Mouse (Mus musculus) naive thymus-derived CD4-positive, alpha-beta T cell, adult 5 months (primary cell): ENCODE data around the gene Hnrnpul2. TPM values are rescaled to one million over a fixed set of nuclear protein-coding genes. Genes with fewer than 3 reads are reported as not detected.

Experiments
- polyA plus RNA-seq: library from polyadenylated mRNA; unstranded; fragments of 100-300 nt; shearing (Covaris generic); gene quantifications from one replicate; pipeline ENCODE4 v1.2.1, GENCODE M21; 2017

The Hnrnpul2 gene
- 13.8 TPM for polyA plus RNA-seq

DNA sequence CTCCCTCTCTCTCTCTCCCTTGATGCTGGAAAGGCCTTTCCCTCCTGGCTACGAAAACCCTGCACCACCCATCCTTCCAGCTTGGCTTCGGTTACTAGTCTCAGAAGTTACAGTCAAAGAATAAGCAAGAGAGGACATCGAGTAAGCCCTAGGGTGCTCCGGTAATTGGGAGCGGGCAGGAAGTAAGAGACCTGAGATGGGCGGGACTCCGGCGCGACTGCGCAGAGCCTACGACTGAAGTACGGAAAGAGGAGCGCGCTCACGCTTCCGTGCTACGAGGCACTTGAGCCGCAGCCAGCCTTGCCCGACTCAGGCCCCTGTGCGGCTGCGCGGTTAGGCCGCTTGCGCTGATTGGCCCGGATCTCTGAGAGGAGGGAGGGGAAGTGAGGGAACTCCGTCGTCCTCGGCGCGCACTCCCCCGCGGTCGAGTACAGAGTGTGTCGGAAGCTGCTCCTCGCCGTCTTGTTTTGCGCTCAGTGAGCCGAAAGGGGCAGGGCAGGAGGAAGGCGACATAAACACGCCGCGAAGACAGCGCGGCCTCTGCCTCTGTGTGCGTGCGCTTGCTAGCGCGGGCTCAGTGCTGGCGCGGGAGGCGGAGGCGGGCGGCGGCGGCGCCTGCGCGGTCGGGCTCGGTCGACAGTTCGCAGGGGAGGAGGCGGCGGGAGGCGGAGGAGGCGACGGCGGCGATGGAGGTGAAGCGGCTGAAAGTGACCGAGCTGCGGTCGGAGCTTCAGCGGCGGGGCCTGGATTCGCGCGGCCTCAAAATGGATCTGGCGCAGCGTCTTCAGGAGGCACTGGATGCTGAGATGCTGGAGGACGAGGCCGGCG, at the start of gene Hnrnpul2:
Gene Hnrnpul2 (plus strand): TSS at position 415 of the 828 bp plus-strand sequence.

DNA sequence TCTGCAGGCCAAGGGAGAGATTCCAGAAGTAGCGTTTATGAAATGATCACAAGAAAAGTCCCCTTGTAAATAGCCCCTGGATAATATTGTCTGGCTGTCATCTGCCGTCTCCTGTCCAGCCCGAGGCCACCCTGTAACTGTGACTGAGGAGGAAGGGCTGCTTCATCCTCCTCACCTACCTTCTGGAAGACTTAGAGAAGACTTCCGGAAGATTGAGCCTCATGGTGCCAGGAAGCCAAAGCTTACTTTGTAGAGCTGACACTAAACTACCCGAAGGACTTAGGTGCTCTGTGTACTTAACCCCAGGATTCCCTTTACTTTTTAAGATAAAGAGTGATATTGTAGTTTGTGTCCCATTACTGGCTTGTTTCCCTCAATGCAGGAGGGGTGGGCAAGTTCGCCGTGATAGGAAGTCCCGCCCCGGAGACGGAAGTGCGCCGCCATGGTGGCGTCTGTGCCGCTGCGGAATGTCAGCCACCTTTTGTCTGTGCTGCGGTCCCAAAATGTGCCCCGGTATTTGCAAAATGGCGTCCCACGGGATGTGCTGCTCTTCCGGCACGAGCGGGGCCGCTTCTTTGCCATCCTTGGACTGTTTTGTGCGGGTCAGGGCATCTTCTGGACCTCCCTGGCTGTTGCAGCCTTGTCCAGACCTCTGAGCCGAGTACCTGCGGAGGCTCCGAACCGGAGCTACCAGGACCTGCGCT, 49.1 kb upstream of the Hnrnpul2 start, which contains the start of gene Tmem223:
Gene Tmem223 (plus strand): TSS at position 430 of the 704 bp plus-strand sequence.

DNA sequence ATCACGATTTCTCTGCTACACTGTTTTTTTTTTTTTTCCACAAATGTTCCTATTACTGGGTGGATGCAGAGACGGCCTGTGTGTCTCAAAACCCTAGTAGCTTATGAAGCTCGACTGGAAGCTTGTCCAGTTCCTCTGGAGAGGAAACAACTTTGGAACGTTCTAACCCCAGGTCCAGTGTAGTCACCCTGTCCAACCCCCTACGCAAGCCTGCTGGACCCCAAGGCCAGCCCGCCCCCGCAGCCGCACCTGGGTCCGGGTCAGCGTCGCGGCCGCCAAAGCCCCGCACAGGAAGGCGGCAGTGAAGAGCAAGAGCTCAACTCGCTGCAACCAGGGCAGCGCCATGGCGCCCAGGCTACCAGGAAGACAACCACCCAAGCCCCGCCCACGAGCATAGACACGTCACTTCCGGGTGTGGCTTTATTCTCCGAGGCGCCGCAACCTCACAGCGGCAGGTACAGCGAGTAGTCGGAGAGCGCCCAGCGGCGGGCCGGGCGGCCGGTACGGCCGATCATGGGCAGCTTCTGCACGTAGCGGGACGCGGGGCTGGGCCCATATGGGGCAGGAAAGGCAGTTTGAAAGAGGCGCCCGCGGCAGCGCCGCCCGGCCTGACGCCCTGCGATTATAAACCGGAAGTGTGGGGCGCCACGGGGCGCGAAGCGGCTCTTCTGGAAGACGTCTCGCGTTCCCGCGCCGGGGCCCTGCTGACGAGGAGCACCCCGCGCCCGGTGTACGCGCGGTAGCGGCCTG, 45.5 kb upstream of the Hnrnpul2 start, which contains the start of gene Tmem179b:
Gene Tmem179b (minus strand): TSS at position 382 of the 750 bp plus-strand sequence.

DNA sequence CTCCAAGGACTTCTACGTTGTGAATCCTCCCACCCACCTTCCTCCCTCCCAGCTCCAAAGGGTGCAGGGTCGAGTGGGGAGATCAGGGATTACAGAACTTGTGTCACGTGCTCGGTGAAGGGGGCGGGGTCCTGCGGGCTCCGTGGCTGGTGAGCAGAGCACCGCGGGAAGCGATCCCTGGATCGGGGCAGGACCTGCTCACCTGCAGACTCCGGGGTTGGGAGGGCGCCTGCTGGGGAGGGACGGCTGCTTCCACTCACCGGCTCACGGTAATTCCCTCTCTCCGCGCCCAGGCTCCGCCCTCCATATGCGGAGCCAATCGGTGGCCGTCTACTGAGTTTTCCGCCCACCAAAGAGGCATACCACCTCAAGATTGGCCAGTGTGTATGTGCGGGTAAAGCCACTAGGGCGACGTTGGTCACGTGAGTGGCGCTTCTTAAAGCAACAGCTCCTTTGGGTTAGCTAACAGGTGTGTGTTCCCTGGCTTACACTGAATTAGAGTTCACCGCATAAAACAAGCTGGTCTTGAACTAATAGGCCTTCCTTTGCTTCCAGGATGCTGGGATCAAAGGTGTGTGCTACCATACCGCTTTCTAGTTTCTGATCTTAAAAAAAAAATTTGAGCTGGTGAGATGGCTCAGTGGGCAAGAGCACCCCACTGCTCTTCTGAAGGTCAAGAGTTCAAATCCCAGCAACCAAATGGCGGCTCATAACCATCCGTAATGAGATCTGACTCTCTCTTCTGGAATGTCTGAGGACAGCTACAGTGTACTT, 33.6 kb upstream of the Hnrnpul2 start, which contains the start of gene Taf6l:
Gene Taf6l (minus strand): TSS at position 410 of the 774 bp plus-strand sequence.

DNA sequence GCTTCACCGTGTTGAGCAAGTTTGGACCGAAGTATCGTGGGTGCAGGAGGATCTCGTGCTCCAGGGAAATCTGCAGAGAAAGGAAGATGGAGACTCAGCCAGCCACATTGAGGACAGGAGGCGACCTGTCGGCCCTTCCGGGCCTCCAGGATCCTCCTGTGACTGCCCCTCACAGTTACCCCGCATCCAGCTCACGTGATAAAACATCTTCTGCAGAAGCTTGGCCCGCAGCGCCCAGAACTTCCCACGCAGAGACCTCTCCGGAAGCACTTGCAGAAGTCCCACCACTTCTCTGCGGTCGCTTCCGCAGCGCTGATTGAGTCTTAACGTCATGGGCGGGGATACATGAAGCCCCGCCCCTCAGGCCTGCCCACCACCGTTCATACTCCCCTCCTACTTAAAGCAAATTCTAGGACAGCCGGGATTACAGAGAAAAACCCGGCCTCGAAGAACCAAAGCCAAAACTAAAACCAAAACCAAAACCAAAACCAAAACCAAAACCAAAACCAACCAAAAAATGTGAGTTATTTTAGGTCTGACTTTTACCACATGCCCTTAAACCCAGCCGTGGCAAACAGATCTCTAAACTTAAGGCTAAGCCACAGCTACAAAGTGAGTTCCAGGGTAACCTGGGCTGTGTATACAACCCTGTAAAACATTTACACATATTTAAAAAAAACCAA, 21.4 kb upstream of the Hnrnpul2 start, which contains the start of gene Polr2g:
Gene Polr2g (minus strand): TSS at position 314 of the 683 bp plus-strand sequence.

DNA sequence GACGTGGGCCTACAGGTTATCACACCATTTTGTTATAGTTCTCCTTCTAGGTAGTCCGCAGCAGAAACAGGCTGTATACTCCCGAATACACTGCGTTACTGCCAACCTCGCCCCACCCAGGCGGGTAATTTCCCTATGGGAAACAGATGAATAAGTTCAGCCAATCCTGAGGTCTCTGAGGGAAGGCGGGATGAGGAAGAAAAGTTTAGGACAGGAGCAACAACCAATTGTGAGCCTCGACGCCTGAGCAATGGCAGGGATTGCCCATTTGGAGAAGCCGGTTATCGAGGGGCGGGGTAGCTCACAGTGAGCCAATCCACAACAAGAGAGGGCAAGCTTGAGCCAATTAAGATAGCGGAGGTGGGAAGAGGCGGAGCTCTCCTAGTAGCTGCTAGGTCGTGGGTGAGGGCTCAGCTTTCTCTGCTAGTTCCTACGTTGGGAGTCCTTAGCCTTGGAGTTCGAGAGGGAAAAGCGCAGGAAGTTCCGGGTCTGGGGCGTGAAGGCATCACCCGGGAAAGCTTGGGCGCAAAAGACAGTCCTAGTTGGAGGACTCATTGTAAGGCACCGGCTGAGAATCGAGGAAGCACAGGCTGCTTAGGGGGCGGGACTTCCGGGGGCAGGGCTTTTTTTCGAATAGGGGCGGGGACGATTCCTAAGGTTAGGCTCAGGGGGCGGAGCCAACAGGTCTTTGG, 17.5 kb upstream of the Hnrnpul2 start, which contains the start of gene Zbtb3:
Gene Zbtb3 (plus strand): TSS at position 426 of the 692 bp plus-strand sequence.

DNA sequence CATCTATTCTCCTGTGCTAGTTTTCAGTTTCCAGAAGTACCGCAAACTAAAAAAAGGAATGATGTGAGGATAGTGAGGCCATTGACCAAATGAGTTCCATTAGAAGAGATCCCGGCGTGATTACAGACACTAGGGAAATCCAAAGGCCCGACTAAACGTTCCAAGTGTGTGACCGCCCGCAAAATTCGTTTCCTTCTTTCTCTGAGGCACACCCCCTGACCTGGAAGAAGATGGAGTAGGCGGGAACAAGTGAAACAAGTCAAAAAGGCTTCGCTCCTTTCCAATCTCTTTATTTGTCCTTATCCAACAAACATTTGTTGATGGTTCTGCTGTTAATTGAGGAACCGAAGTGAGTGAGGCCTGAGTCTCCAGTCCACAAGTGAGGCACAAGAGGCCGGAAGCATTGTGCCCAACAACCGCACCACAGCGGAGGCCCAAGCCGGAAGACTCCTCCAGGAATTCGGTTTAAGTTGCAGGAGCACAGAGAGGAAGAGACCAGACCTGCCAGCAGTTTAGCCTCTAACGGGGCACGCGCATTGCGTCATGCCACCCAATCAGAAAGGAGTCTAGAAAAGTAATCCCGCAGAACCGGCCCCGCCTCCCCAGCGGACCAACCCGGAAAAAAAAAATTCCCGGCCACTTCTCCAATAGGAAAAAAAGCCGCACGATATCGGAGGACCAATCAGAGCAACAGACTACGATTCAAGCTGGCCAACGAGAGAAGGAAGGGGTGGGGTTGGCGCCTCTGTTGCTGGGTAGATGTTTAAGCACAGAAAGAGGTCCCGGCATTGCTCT, 812 bp upstream of the Hnrnpul2 start, which contains the start of gene Ttc9c:
Gene Ttc9c (minus strand): TSS at position 533 of the 795 bp plus-strand sequence.

DNA sequence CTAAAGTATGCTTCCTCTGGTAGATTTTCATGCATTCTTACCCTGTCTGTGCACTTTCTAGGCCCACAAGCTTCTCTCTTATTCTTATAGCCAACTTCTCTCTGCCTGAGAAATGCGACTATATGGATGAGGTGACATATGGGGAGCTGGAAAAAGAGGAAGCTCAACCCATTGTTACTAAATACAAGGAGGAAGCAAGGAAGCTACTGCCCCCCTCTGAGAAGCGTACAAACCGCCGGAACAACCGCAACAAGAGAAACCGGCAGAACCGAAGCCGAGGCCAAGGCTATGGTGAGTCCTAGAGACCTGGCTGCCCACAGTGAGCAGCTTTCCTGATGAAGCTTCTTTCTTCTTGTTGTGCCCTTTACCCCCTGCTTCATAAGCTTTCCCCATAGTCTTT, 9.8 kb downstream of the Hnrnpul2 start, which contains the start of gene AC129217.1:
Gene AC129217.1 (plus strand): TSS at position 114 of the 400 bp plus-strand sequence.

DNA sequence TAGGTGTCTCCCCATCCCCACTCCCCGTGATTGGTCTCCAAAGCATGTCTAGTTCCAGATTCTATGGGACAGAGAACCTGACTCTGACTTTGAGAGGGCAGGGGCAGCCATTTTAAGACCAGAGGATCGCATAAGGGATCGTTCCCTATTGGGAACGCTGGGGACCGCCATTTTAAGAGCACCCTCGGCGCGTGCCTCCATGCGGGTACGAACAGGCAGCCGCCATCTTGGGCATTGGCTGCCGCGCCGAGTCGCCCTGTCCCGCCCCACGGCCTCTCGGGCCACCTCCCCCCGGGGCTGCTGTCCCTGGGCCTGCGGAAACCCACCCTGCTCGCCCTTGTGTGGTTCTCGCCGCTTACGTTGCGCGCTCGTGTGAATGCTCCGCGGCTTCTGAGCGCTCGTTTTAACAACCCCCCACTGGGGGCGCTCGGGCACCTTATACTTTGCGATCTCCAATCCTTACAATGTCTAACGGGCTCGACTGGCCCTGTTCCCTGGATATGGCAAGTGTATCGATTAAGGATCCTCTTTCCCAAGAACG, 17.5 kb downstream of the Hnrnpul2 start, which contains the start of gene Bscl2:
Gene Bscl2 (plus strand): TSS at position 217 of the 541 bp plus-strand sequence.

DNA sequence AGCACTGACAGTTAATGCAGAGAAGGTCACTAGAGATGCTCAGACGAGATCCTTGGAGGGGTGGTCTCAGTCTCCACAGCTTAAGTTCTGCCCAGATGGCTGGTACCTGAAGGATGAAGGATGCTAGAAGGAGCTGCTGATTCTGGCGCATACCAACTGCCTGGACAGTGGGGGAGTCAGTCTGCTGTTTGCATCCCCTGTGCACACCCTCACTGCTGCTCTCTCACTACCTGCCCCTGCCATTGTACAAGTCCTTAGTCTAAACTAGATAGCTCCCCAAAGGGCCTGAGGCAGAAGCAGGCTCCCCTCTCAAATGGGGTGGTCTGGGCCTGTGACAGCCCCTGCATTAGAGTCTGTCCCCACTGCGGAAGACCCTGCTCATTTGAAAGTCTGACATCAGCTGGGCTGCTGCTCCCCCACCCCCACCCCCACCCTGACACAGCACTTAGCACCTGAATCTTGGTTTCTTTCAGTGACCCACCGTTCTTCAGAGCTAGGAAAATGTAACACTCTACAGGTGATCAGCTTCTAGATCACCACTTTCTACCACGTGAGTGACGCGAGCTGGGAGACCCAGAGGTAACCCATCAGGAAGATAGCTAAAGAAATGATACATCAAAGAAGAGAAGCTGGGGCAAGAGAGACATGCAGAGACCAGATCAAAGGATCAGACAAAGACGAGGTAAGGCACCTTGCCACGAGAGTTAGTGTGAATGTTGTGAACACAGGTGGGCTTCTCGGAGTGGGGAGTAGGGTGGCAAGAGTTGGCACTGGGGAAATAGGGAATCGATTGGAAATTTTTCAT, 19.5 kb downstream of the Hnrnpul2 start, which contains the start of gene Gng3:
Gene Gng3 (minus strand): TSS at position 92 of the 805 bp plus-strand sequence.

DNA sequence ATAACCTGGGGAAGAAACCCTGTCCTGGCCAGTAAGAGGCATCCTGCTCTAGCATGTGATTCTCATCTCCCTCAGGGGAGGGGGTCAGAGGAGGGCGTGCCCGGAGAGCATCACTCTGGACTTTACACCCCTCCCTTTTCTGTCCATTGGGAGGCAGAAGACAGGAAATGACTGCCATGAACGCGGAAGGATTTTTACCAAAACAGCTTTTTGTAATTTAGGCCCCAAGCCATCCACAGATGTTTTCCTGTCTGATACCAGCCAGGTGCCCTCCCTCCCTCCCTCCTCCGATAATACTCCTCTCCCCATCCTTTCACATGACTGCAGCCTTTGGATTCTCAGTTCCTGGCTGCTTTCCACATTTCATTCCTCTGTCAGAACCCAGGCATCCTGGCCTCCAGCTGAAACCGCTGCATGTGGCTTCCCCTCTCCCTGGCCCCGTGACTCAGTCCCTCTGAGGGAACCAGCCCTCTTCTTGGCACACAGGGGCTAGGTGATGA, 30.6 kb downstream of the Hnrnpul2 start, which contains the start of gene Lrrn4cl:
Gene Lrrn4cl (plus strand): TSS at position 367 of the 500 bp plus-strand sequence.

DNA sequence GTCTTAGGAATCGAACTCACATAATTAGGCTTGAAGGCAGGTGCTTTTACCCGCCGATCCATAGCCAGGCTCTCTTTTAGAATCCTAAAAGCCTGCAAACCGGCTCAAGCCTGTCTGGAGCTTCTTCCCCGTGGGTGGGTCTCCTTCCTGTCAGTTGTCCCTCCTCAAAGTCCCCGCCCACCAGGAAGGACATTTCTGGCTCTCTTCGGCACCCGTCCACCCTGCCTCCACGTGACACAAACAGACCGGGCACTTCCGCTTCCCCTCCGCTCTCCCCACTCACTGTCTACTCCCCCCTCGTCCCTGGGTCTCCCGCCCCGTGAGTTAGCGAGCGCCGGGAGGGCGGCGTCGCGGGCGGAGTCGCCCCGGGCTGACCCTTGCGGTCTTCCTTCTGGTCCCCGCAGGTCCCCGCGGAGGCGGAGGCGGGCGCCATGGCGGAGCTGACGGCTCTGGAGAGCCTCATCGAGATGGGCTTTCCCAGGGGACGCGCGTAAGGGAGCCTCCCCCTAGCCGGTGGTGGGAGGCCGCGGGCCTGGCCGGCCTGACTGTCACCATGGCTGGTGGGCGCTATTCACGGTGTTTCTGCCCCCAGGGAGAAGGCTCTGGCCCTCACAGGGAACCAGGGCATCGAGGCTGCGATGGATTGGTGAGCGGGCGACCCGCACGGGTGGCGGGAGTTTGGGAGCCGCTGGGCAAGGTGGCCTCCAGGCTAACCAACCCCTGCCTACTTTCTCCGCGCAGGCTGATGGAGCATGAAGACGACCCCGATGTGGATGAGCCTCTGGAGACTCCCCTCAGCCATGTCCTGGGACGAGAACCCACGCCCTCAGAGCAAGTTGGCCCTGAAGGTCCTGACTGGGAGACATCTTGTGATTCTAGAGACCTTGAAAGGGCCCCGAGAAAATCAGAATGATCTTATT, 51.7 kb downstream of the Hnrnpul2 start, which contains the start of gene Ubxn1:
Gene Ubxn1 (plus strand): TSS at position 230 of the 920 bp plus-strand sequence.

DNA sequence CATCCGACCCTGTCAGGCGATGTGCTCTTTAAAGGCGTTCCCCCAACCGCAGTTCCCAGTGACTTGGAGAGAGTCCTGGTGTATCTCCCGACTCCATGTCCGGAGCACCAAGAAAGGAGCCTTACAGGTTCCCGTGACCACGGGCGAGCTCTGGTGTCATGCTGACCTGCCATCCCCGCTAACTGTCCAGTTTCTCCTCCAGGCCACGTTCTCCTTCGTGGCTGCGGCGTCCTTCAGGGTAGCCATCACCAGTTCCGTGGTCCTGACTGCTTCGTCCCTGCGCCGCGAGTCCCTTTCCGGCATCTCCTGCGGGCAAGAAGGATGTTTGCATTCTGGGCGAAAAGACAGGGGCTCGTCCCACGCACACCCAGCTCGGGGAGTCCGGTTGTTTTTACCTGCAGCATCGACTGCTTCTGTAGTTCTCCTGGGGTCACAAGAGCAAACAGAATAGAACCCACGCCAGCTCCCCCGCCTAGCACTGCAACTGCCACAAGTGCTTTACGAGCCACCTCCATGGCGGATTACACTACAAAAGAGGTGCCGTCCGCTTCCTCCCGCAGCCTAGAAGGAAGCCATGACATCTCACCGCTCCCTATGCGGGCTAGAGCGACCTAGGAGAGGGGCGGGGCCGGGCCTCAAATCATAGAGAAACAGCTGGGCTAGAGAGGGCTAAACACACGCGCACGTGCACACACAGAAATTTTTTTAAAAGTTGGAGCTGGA, 60.7 kb downstream of the Hnrnpul2 start, which contains the start of gene Uqcc3:
Gene Uqcc3 (minus strand): TSS at position 613 of the 723 bp plus-strand sequence.

DNA sequence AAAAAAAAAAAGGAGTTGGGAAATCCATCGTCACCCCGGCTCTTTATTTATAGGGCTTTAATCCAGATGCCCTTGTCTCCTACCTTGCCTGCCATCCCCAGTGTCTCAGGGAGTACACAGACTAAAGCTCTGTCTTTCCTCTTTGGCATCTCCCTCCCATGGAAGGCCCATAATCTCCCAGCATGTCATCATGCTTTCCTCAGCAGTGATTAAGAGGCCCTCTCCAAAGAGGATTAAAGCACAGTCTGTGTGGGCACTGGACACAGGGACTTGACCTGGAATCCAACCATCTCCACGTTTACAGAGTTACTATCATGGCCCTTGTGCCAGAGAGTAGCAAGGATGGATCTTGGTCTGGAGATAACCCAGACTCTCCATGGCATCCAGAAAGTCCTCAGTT, 63.8 kb downstream of the Hnrnpul2 start, which contains the start of the genes Lbhd1 and Gm49403:
Gene Lbhd1 (plus strand): TSS at position 117 of the 400 bp plus-strand sequence.
Gene Gm49403 (plus strand): TSS at position 315 of the 400 bp plus-strand sequence.

